Mouse (Mus musculus): ENCODE measurements around the gene Sdad1.
"Not testable (repeated sequence)": the region's sequence is repeated elsewhere in the genome, so short reads cannot be mapped to it uniquely, and the experiment has no call there.

Sdad1 gene

DNA sequence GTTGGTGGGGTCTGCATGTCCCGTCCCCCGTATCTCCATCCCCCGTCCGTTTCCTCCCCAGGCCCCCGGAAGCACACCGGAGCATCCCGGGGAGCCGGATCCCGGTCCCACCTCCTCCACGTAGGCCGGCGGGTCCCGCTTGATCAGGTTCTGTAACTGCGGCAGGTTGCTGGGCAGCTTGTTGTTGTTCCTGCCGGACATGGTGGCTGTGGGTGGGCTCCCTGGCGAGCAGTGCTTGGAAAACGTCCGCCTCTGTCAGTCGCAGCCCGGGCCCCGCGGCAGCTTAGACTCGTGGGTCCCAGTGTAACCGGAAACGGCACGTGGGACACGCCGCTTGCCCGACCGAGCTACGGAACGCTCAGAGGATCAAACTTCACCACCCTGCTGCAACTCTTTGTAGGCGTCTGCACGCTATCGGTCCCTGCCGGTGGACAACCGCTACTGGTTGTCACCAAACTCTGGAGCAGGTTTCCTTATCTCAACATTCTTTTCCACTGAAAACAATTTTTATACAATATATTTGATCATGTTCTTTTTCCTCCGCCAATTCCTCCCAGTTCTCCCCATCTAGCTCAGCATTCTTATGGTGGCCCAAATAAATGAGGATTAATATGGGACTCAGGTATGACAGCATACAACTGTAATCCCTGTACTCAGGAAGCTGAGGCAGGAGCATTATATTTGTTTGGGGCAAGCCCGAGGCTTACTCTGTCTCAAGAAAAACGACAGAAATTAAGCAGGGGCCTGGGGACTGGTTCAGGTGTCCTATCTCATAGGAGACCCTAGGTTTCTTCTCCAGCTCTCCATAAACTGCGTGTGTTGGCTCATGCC, at the start of gene Sdad1:
Gene Sdad1 (minus strand): TSS at position 799 of the 831 bp plus-strand sequence.
- in situ Hi-C loops (cut with MboI), result no loop called here

DNA sequence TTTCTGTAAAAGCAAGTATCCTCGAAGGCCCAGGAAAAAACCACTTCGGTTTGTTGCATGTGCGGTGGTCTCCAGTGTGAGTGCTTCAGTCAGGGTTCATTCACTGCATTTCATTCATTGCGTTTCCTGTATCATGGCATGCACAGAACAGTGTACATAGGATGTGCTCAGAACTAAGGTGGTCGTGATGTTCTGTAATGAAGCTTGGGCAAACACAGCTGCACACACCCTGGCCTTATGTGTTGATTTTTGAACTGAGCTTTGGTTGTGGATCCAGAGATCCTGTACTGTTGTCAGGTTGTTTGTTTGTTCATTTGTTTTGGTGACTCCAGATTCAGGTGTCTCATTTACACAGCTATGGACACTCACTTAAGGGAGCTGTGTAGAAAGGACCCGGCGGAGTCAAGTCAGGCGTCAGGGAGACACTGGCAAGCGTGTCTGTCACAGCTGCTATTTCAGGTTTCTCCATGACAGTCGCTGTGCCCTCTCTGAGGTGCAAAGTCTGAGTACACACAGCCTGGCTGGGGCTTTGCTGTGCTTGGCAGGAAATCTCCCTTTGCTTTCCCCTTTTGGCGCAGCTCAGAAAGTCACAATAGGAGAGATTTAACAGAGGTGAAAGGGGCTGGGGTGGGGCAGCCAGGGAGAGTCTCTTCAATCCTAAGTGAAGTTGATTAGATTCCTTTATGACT, 48.6 kb upstream of the Sdad1 start:
- in situ Hi-C loops (cut with MboI), result no loop called here

DNA sequence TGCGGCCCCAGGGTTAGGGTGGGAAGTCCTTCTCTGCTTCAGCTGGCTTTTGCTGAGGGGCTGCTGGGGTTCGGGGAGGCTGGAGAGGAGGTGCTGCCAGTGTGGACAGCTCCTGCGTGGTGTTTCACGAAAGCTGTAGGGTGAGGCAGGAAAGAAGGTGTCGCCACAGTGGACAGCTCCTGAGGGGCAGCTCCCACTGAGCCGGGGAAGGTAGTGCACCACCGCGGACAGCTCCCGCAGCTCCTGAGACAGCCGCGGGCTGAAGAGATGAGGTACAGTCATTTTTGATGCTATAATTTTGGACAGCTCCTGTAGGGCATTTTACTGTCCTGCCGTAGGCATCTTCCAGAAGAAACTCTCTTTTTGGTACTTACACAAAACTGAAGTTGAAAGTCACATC, 47.8 kb upstream of the Sdad1 start:
- in situ Hi-C loops (cut with MboI), result no loop called here

DNA sequence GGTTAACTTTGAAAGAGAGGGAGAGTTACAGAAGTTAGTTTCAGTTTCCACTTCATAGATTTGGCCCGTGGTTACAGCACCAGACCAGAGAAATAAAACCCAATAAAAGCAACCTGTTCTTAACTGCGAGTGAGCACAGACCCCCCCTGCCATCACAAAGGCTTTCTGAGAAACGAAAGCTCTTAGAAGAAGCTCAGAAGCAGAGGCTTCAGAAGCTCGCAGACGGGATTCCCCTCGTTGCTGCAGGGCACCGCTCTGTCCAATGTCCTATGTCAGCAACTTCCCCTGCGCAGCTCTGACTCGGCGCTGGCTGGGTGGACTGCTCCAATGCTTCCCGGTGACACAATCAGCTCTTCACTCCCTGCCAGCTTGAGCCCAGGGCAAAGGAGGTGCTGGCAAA, 43.2 kb upstream of the Sdad1 start:
- in situ Hi-C loops (cut with MboI), result no loop called here

DNA sequence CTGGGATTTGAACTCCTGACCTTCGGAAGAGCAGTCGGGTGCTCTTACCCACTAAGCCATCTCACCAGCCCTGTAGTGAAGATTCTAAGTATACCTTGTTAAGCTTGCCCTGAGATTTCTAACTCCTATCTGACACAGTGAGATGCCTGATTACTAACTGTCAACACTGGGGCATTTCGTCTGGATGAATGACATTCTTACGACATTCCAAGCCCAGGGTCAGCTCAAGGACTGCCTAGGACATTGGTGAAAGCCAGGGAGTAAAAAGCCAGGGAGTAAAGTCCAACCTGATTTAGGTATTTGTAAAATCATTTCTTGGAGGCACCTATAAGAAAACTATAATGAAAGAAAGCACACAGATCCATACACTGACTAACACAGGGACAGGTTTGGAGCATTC, 42.4 kb upstream of the Sdad1 start:
- in situ Hi-C loops (cut with MboI), result not testable (repeated sequence)

DNA sequence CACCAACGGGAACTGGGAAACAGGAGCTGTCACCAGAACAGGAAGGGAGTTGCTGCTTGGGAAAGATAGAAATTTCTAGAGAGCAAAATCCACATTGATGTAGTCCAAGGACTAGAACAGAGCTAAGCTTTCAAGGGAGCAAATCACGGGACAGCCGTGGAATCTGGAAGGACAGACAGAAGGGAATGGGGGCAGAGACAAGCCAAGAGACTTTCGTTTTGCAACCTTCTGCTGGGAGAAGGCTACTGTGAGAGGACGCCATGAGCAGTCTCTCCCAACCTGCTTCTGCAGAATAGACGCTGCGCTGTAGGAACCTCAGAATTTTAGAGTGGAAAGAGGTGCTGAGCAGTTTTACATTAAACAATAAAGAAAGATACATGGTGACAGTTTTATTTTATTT, 39.5 kb upstream of the Sdad1 start:
- in situ Hi-C loops (cut with MboI), result no loop called here

DNA sequence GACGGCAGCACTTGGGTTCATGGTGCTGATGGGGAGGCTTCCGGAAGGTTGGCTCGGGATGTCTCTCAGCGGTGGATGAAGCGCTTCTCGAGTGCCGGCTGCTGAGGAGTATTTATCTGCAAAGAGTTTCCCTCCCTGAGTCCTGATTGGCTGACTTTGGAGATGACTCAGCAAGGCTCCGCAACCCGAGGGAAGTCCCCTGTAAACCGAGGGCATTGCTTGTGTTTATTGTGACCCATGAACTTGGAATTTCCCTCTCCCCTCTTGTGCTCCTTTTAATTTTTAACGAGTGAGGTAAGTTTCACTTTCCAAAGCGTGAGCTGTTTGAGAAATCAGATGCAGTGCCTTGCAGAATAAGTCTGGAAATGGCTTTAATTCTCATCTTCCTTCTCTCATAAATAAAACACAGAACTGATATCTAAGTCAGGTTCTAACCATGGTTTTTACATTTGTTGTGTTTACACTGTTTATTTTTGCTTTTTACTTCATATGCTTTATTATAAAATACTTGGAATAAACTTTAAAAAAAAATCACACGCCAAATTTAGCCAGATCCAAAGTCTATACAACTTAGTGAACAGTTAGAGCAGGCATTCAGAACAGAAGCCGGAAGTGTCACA, 38.6 kb upstream of the Sdad1 start, which contains the start of gene Cxcl10:
Gene Cxcl10 (minus strand): TSS at position 96 of the 620 bp plus-strand sequence.
- in situ Hi-C loops (cut with MboI), result no loop called here

DNA sequence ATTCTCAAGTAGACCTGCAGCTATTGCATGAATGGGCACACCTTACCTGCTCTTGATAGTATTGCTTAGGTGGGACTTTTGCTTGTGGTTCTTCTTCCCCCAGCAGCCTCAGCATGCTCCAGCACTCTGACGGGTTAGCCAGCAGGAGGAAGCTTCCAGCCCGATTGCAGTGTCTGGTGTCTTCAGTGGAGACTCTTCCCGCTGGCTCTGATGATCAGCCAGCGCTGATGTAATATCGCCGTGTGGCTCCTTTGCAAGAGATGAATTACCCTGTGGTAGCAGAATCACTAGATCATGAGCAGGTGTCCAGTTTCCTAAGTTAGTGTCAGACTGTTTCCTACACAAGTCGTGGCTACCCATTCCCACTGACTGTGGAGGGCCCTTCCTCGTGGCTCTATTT, 34.7 kb upstream of the Sdad1 start:
- in situ Hi-C loops (cut with MboI), result no loop called here

DNA sequence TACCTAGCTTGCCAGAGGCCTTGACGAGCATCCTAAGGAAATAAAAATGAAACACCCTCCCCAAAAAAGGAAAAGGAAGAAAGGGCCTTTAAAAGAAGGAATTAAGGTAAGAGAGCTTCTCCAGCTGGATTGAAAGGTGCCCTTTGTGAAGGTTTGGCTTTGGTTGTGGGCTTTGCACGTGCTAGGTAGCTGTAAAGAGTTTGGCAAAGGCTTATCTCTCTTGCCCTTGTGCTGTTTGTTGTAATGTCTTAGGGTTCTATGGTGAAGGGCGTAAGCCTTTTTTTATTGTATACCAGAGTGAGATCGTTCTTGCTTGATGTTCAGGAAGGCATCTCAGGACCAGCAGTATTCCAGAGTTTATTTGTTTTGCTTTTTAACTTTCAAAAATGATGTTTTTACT, 30.3 kb upstream of the Sdad1 start:
- in situ Hi-C loops (cut with MboI), result no loop called here

DNA sequence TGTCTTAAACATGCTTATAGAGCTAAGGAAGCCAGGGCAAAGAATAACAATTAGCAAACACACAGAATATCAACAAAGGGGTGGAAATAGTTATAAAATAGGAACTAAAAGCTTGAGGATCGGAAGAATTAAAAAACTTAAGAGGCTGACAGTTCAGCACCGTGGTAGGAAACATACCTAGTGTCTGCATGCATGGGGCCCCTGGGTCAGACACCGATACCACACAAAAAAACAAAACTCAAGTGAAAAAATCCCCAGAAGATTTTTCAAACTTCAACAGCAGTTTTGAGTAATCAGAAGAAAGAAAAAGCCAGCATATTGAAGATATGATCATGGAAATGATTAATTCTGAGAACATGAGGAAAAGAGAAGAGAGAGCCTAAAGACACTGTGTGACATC, 26.5 kb upstream of the Sdad1 start:
- in situ Hi-C loops (cut with MboI), result no loop called here

DNA sequence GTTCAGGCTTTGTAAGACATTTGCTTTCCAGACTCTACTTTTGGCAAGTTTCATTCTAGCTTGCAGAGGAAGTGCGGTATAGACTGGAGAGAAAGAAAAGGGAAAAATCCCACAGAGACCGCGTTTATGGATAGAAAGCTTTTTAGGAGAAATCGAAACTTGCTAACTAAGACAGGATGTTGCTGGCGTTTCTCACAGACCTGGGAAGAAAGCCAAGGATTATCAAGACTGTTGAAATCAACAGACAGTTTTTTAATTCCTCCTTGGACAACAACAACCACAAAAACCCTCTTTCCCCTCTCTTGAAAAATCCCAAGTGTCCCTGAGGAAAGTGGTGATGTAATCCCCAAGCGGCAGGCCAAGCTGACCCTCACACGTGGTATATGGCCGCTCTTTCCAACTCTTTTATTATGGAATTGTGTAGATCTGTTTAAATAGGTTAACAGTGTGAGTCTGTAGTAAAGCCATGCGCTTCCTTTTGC, 22.1 kb upstream of the Sdad1 start:
- in situ Hi-C loops (cut with MboI), result no loop called here

DNA sequence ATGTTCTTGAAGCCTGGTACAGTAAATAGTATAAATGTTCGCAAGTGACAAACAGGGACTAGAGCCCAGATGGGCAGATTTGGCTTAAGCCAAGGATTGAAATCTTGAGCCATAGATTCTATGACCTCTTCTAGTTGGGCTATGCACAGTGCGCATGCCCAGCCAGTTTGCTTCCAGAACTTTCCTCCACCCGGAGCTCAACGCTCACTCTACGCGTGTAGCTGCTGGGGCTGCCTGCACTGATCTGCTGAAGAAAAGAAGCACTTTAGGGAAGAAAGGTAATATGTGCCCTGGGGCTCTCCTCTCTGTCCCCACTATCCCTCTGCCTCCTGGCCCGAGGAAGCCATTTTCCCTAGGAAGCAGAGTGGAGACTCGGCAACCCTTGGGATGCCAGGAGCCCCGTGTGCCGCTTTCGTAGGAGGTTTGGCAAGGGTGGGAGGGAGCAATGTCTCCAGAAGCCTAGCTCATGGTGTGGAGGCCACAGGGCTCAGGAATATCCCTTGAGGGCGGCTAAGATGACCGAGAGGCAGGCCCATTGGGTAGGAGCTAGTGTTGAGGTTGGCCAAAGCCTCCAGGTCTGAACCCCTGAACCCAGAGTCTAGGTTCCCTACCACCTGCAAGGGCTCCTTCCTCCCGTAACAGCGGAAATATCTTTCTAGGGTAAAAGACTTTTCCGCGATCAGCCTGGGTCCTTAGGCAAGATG, 21.5 kb upstream of the Sdad1 start, which contains the start of gene Art3:
Gene Art3 (plus strand): TSS at position 193 of the 704 bp plus-strand sequence.
- in situ Hi-C loops (cut with MboI), result no loop called here

DNA sequence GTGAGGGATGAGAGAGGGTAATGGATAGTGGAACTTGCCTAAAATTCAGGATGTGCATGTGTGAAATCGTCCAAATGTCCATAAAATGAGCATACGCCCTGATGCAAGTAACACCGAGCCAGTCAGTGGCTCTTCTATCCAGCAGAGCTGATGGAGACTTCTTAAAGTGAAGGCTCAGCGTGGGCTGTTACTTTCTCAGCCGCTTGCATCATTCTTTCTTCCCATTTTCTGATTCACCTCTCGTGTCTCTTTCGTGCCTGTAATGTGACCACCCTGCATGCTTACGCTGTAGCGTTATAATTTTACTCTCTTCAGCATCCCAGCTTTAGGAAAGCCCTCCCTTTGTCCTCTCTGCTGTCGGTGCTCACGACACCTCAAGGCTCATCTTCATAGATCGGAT, 20.8 kb upstream of the Sdad1 start:
- in situ Hi-C loops (cut with MboI), result no loop called here

DNA sequence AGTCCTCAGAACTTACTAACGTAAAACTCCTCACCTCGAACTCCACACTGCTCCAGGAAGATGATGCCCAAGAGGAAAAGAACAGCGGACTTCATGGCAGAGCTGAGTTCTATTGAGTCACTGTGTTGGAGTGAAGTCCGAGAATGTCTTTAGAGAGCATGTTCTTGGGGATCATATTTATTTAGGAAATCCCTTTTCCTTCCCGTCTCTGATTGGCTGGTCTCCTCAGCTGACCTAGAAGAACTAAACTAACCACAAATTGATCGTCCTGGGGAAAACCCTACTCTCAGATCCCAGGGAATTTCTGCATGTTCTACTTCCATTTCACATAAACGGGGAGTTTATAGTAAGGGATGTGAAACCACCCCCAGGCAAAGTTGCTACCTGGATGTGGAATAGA, 17.6 kb upstream of the Sdad1 start, which contains the start of gene Cxcl9:
Gene Cxcl9 (minus strand): TSS at position 151 of the 400 bp plus-strand sequence.
- in situ Hi-C loops (cut with MboI), result no loop called here

DNA sequence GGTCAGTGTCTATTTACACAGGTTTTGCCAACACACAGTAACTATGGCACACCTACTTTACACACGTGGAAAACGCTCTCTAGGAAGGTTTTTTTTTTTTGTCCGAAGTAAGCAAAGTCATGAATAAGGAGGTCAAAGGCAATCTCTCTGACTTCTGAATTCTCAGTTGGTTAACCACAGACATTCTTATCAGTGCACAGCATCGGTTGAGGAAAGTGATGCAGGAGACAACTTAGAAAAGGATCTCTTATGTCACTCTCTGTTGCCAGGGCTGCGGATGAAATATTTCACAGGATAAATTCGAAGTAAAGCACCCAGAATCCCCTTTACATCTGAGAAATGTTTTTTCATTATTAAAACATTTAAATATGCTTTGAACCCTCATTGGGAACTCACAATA, 17.1 kb upstream of the Sdad1 start:
- in situ Hi-C loops (cut with MboI), result no loop called here

DNA sequence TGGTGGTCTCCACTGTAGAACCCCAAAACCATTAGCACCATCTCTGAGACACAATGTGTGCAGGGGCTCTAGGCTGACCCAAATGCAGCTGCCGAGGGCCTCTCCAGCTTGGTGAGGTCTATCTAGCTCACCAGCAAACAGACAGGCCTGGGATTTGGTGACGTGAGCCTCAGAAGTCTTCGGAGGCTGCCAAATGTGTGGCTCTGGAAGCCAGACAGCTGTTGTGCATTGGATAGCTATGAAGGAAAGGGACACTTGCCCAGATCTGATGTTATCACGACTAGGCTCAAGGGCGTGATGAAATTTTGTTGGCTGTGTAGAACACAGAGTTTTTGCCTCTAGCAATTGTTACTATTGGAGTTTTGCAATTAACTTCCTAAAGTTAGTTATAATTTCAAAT, 13.0 kb upstream of the Sdad1 start:
- in situ Hi-C loops (cut with MboI), result no loop called here

DNA sequence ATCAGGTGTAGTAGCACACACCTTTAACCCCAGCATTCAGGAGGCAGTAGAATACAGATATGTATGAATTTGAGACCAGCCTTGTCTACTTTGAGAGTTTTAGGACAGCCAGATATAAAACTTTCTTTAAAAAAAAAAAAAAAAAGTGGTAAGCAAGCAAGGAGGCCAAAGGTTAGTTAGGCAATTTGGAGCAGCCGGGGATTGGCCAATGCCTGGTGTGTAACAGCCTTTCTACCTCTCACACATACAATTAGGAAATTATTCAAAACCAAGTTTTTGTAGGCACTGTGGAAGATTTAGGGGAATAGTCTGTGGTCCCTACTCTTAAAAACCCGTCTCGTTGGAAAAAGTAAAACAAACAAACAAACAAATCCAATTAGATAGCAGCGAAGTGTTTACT, 12.3 kb upstream of the Sdad1 start:
- in situ Hi-C loops (cut with MboI), result no loop called here

DNA sequence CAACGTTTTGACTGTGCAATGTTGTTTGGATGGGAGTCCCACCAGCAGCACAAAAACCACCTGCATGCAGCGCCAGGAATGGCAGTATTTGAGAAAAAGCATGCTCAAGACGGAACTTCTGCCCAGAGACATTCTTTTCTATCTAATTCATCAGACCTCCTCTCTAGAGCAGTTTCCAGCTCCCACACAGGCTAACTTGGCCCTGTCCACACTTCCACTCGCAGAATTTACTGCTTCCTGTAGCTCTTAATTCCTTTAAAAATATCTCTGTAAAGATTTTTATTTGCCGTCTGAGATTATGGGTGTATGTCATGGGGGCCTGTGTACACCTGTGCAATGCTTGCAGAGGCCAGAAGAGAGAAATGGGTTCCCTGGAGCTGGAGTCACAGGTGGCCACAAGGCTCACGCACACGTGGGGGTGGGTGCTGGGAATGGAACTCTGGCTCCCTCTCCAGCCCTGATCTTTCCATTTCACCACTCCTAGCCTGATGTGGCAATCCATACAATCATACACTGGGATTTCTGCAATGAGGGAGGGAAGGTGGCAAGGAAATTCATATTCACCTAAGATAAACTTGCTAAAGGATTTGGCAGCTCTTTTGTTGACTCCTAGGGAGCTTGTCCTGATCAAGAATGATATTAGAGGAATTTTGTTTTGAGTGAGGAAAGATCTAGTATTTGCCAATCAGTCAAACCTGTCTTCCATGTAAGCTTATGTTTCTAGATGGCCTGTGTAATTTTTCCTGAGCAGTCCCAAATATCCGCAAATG, 11.5 kb upstream of the Sdad1 start:
- in situ Hi-C loops (cut with MboI), result no loop called here

DNA sequence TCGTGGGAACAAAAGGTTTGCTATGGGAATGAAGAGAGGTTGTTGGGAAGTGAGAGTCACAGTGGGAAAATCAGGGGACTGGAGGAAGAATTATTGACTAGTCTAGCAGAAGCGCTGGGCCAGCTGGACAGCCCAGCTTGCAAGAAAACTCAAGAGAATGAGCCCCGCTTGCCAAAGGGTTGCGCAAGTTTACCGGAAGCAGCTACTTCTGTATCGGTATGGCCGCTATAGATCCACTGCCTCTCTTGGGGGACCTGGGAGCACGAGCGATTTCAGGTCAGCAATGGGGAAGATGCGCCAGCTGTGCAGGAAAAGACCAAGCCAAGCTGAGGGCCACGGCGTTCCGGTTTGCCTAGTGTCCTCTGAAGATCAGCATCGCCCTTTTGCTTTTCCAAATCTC, 8.3 kb upstream of the Sdad1 start:
- in situ Hi-C loops (cut with MboI), result loop anchor here (5.0 kb wide), 1 partner anchor 59 kb away; no protein-coding TSS in a partner anchor

DNA sequence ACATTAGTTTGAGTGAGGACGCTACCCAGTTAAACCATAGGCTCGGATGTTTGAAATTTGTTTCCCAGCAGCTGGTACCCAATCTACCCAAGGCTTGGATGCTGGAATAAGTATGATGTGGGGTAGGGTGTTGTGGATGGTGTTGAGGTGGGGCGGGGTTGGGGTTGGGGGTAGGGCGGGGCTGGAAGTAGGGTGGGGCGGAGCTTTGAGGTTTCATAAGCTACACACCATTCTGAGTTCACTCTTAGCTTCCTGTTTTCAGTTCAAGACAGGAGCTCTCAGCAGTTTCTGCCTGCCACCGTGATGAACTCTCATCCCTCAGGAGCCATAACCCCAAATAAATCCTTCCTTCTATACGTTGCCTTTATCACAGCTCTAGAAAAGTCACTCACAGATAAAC, 7.8 kb upstream of the Sdad1 start:
- in situ Hi-C loops (cut with MboI), result loop anchor here (5.0 kb wide), 1 partner anchor 59 kb away; no protein-coding TSS in a partner anchor

DNA sequence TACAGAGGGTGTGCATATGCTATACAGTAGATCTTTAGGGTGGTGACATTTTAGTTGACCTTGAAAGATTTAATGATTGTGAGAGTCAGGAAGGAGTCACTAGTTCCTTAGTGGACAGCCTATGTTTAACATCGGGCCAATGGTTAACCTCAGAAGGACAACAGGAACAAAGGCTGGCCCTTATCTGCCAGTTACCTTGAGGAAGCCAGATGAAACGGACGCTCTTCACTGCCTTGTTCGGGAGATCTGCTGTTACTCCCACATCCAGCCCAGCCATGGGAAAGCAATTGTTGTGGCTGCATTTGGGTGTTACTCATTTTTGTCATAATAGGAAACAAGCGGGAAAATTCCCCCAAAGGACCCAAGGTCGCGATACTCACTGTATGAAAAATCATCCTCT, 3.5 kb upstream of the Sdad1 start:
- in situ Hi-C loops (cut with MboI), result no loop called here

All from mature B cell (primary cell).